Mouse (Mus musculus) retina, postnatal 7 days (tissue): ENCODE results near the gene Hprt.
"Not testable (repeated sequence)": the region's sequence is repeated elsewhere in the genome, so short reads cannot be mapped to it uniquely, and the experiment has no call there.

ENCODE experiments used
- DNase-seq: peaks from one replicate; pipeline ENCODE4 v3.0.0-alpha.2; 2012; ENCODE audit warnings: low read depth, low spot score

Gene Hprt

GRCm38 (mm10) chrX:52987905-52988783, at the start of gene Hprt:
Gene Hprt, plus strand, starts transcription at chrX:52988137.
- peak; percentile 59 for DNase-seq

- DNase-seq = no peak
These were observed 42.4 kb upstream of the Hprt start for GRCm38 (mm10) chrX:52945509-52945908.

GRCm38 (mm10) chrX:52949713-52950112, 38.2 kb upstream of the Hprt start:
- DNase-seq = no peak

- DNase-seq = no peak
These were observed 31.0 kb upstream of the Hprt start for GRCm38 (mm10) chrX:52956942-52957341.

- DNase-seq = no peak
These were observed 26.3 kb upstream of the Hprt start for GRCm38 (mm10) chrX:52961559-52962110.

GRCm38 (mm10) chrX:52965149-52965548, 22.8 kb upstream of the Hprt start:
- no peak for DNase-seq

GRCm38 (mm10) chrX:52971211-52972006, 16.5 kb upstream of the Hprt start:
- no peak for DNase-seq

- no peak for DNase-seq
These were observed 15.8 kb upstream of the Hprt start for GRCm38 (mm10) chrX:52972129-52972528.

- no peak for DNase-seq
These were observed 15.3 kb upstream of the Hprt start for GRCm38 (mm10) chrX:52972680-52973079.

GRCm38 (mm10) chrX:52978576-52978975, 9.4 kb upstream of the Hprt start:
- no peak for DNase-seq

GRCm38 (mm10) chrX:52981378-52981777, 6.6 kb upstream of the Hprt start:
- no peak for DNase-seq

GRCm38 (mm10) chrX:52994726-52995125, 6.8 kb downstream of the Hprt start:
- not testable (repeated sequence) for DNase-seq

GRCm38 (mm10) chrX:53004887-53005286, 16.9 kb downstream of the Hprt start:
- DNase-seq = not testable (repeated sequence)

GRCm38 (mm10) chrX:53006062-53006461, 18.1 kb downstream of the Hprt start:
- DNase-seq = peak; percentile 40

GRCm38 (mm10) chrX:53015549-53015948, 27.6 kb downstream of the Hprt start:
- no peak for DNase-seq

GRCm38 (mm10) chrX:53023021-53023420, 35.1 kb downstream of the Hprt start:
- no peak for DNase-seq

GRCm38 (mm10) chrX:53024268-53024667, 36.3 kb downstream of the Hprt start:
- not testable (repeated sequence) for DNase-seq

GRCm38 (mm10) chrX:53025471-53026223, 37.7 kb downstream of the Hprt start:
- DNase-seq = no peak

- no peak for DNase-seq
These were observed 41.6 kb downstream of the Hprt start for GRCm38 (mm10) chrX:53029559-53029958.

- no peak for DNase-seq
These were observed 50.3 kb downstream of the Hprt start for GRCm38 (mm10) chrX:53038194-53038593.

- DNase-seq = no peak
These were observed 51.7 kb downstream of the Hprt start for GRCm38 (mm10) chrX:53039651-53040050.

GRCm38 (mm10) chrX:53040138-53040537, 52.2 kb downstream of the Hprt start:
- DNase-seq = no peak
